Mouse (Mus musculus) embryonic facial prominence, embryonic 11.5 days (tissue): ENCODE measurements around the gene Hnrnpll. TPM values are rescaled to one million over a fixed set of nuclear protein-coding genes. Genes with fewer than 3 reads are reported as not detected.

ENCODE experiments used
- ATAC-seq: fragments of 200-750 bp; cut with Nextera tagmentation; replicated peaks from 2 replicates; pipeline ENCODE4 v1.8.0; 2017; ENCODE audit warnings: low read depth; ENCODE audit not compliant: insufficient number of reproducible peaks, low FRiP score, low TSS enrichment
- DNase-seq: peaks from one replicate; pipeline ENCODE4 v3.0.0-alpha.2; 2015; ENCODE audit warnings: low spot score
- H3K27ac ChIP-seq: fragments of 300-500 bp; sonication (generic); replicated peaks from 2 replicates; pipeline ENCODE4 v1.5.1; 2014; ENCODE audit warnings: mild to moderate bottlenecking, low read depth, low read length, control low read depth
- H3K27me3 ChIP-seq: fragments of 300-500 bp; sonication (generic); 2 replicates; pipeline ENCODE4 v1.6.1; 2014; ENCODE audit warnings: mild to moderate bottlenecking, low read length, moderate library complexity, mixed read lengths; ENCODE audit not compliant: control insufficient read depth, insufficient read depth
- H3K36me3 ChIP-seq: fragments of 300-500 bp; sonication (generic); replicated peaks from 2 replicates; pipeline ENCODE4 v1.6.1; 2014; ENCODE audit warnings: low read depth, mild to moderate bottlenecking, low read length, moderate library complexity, mixed read lengths; ENCODE audit not compliant: control insufficient read depth, insufficient read depth
- H3K4me1 ChIP-seq: fragments of 300-500 bp; sonication (generic); 2 replicates; pipeline ENCODE4 v1.6.1; 2014; ENCODE audit warnings: low read length, mixed read lengths; ENCODE audit not compliant: control insufficient read depth, insufficient read depth
- H3K4me2 ChIP-seq: fragments of 300-500 bp; sonication (generic); 2 replicates; pipeline ENCODE4 v1.6.1; 2014; ENCODE audit warnings: low read depth, mild to moderate bottlenecking, control low read depth, low read length, moderate library complexity
- H3K4me3 ChIP-seq: fragments of 300-500 bp; sonication (generic); 2 replicates; pipeline ENCODE4 v1.5.1; 2014; ENCODE audit warnings: low read depth, low read length, control low read depth
- H3K9ac ChIP-seq: fragments of 300-500 bp; sonication (generic); replicated peaks from 2 replicates; pipeline ENCODE4 v1.6.1; 2014; ENCODE audit warnings: mild to moderate bottlenecking, control low read depth, low read length
- H3K9me3 ChIP-seq: fragments of 300-500 bp; sonication (generic); replicated peaks from 2 replicates; pipeline ENCODE4 v1.6.1; 2016; ENCODE audit warnings: mild to moderate bottlenecking, low read length, inconsistent platforms, mixed read lengths; ENCODE audit not compliant: control insufficient read depth
- WGBS: fragments of 180-500 bp; shearing (Covaris S2); extraction: QIAGEN DNeasy Blood & Tissue Kit; methylation state at CpG from one replicate; pipeline ENCODE4 v1.1.7; 2014; 5-methylcytosine and 5-hydroxymethylcytosine counted together
- polyA plus RNA-seq: library from polyadenylated mRNA; unstranded; fragments of >200 nt; fragmentation: Nextera tagmentation; extraction: Ambion mirVana; gene quantifications from 2 replicates; pipeline ENCODE4 v1.2.1, GENCODE M21; 2014

Hnrnpll gene
- 114 and 127 TPM in 2 replicates for polyA plus RNA-seq

GRCm38 (mm10) chr17:80061783-80062619 lies at the start of gene Hnrnpll:
Gene Hnrnpll (minus strand): TSS chr17:80062334.
- Histone ChIP-seq H3K36me3 (no peaks in the 10 kb centered on the region), H3K9ac (peak within 1 kb of the TSS; percentile 99), H3K4me1 (no peaks in the 10 kb centered on the region), H3K4me2 (peak within 1 kb of the TSS; percentile 73), H3K4me3 (peak within 1 kb of the TSS; percentile 98), H3K9me3 (no peaks in the 10 kb centered on the region), H3K27ac (peak within 1 kb of the TSS; percentile 99), H3K27me3 (no peaks in the 10 kb centered on the region)
- DNase-seq (peak; percentile 99), ATAC-seq (peak; percentile 99)
- under 1% methylated on average over 85 of the region's 97 CpGs for WGBS

- H3K27me3 ChIP-seq: no peaks in the 10 kb centered on the region
- 86% methylated on average over 10 of the region's 10 CpGs for WGBS
- no peak overlapping the region for H3K4me2 ChIP-seq
- no peaks in the 10 kb centered on the region for H3K9me3 ChIP-seq
- no peak overlapping the region for H3K4me3 ChIP-seq
- no peaks in the 10 kb centered on the region for H3K4me1 ChIP-seq
- DNase-seq (no peak), ATAC-seq (no peak)
- no peak overlapping the region for H3K27ac ChIP-seq
- H3K36me3 ChIP-seq: no peaks in the 10 kb centered on the region
- no peak overlapping the region for H3K9ac ChIP-seq
These were observed 43.3 kb upstream of the Hnrnpll start for GRCm38 (mm10) chr17:80105348-80105978.

GRCm38 (mm10) chr17:80099823-80100222 lies 37.7 kb upstream of the Hnrnpll start:
- WGBS: 84% methylated on average over 6 of the region's 6 CpGs

GRCm38 (mm10) chr17:80097221-80097620 lies 35.1 kb upstream of the Hnrnpll start:
- 46% methylated on average over 2 of the region's 2 CpGs for WGBS
- Histone ChIP-seq H3K4me2 (no peak overlapping the region), H3K4me1 (peaks cover 2% of the 10 kb centered on the region; the same call in 1 of the 2 replicates), H3K9ac (no peak overlapping the region), H3K9me3 (no peaks in the 10 kb centered on the region), H3K36me3 (no peaks in the 10 kb centered on the region), H3K4me3 (no peak overlapping the region), H3K27me3 (no peaks in the 10 kb centered on the region), H3K27ac (no peak overlapping the region)
- DNase-seq (peak; percentile 21), ATAC-seq (no peak)

More at GRCm38 (mm10) chr17:80099823-80100222, 37.7 kb upstream of the Hnrnpll start:
- Histone ChIP-seq H3K9me3 (no peaks in the 10 kb centered on the region), H3K27me3 (no peaks in the 10 kb centered on the region), H3K4me2 (no peak overlapping the region), H3K4me3 (no peak overlapping the region), H3K27ac (no peak overlapping the region), H3K36me3 (no peaks in the 10 kb centered on the region), H3K4me1 (peaks cover 2% of the 10 kb centered on the region; the same call in 1 of the 2 replicates), H3K9ac (no peak overlapping the region)
- DNase-seq (no peak), ATAC-seq (no peak)

GRCm38 (mm10) chr17:80096720-80097114 lies 34.6 kb upstream of the Hnrnpll start:
- no peak overlapping the region for H3K27ac ChIP-seq
- H3K4me3 ChIP-seq: no peak overlapping the region
- H3K4me2 ChIP-seq: no peak overlapping the region
- H3K27me3 ChIP-seq: no peaks in the 10 kb centered on the region
- WGBS: 88% methylated on average over 8 of the region's 8 CpGs
- ATAC-seq (no peak), DNase-seq (no peak)
- no peaks in the 10 kb centered on the region for H3K36me3 ChIP-seq
- peaks cover 2% of the 10 kb centered on the region; the same call in 1 of the 2 replicates for H3K4me1 ChIP-seq
- no peaks in the 10 kb centered on the region for H3K9me3 ChIP-seq
- no peak overlapping the region for H3K9ac ChIP-seq

GRCm38 (mm10) chr17:80096043-80096719 lies 34.0 kb upstream of the Hnrnpll start:
- no peak overlapping the region for H3K4me3 ChIP-seq
- 14% methylated on average over 20 of the region's 20 CpGs for WGBS
- ATAC-seq (peak; percentile 75), DNase-seq (peak; percentile 75)
- no peaks in the 10 kb centered on the region for H3K9me3 ChIP-seq
- peaks cover 2% of the 10 kb centered on the region; the same call in 1 of the 2 replicates for H3K4me1 ChIP-seq
- peak overlapping the region; percentile 22 for H3K4me2 ChIP-seq
- H3K36me3 ChIP-seq: no peaks in the 10 kb centered on the region
- H3K9ac ChIP-seq: no peak overlapping the region
- no peaks in the 10 kb centered on the region for H3K27me3 ChIP-seq
- H3K27ac ChIP-seq: no peak overlapping the region

GRCm38 (mm10) chr17:80095254-80095899 lies 33.2 kb upstream of the Hnrnpll start:
- ATAC-seq (no peak; the same call in 1 of the 2 replicates), DNase-seq (no peak)
- Histone ChIP-seq H3K4me3 (no peak overlapping the region), H3K9me3 (no peaks in the 10 kb centered on the region), H3K9ac (no peak overlapping the region), H3K27ac (no peak overlapping the region), H3K36me3 (no peaks in the 10 kb centered on the region), H3K27me3 (no peaks in the 10 kb centered on the region), H3K4me1 (peaks cover 2% of the 10 kb centered on the region; the same call in 1 of the 2 replicates), H3K4me2 (no peak overlapping the region)
- WGBS: 82% methylated on average over 9 of the region's 9 CpGs
